Mouse (Mus musculus) embryonic fibroblast, embryonic 13.5 days (primary cell): ENCODE data around the gene Coasy.

ENCODE experiments used
- CTCF ChIP-seq: IDR thresholded peaks from 2 replicates; pipeline ENCODE4 v1.5.1; 2011; ENCODE audit warnings: mild to moderate bottlenecking, control low read depth, low read length, moderate library complexity, borderline replicate concordance; ENCODE audit not compliant: insufficient read depth
- POLR2A ChIP-seq: IDR thresholded peaks from 2 replicates; pipeline ENCODE4 v1.6.1; 2011; ENCODE audit warnings: low read depth, mild to moderate bottlenecking, control low read depth, low read length, moderate library complexity

- no peak for TF ChIP-seq POLR2A
- no peak for TF ChIP-seq CTCF
Observed at GRCm38 (mm10) chr11:101120545-101121188, 38.3 kb downstream of the Coasy start.
